Mouse (Mus musculus): Measurements from ENCODE around the gene Lgals7. TPM values are rescaled to one million over a fixed set of nuclear protein-coding genes. Genes with fewer than 3 reads are reported as not detected.

Lgals7 gene
- polyA plus RNA-seq, 1 experiment from 2014 or later: 0.66 TPM

DNA sequence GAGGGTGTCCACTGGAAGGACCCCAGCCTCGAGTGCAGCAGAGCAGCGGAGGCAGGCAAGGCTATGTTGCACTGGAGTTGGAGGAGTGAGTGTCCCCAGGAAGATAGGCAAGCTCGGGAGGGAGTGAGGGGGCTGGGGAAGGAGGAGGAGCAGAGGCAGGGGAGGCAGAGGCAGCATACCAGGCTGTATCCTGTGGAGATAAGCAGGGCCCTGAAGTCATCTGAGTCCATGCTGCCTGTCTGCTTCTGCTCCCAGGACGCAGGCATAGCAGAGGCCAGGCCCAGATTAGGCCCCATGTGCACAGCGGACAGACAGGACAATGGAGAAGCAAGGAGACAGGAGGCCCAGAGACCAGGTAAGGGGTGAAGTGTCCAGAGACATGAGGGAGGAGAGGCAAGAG, 31.3 kb downstream of the Lgals7 start:
- no peak for DNase-seq (ENCODE audit: low spot score)
- Histone ChIP-seq H3K36me3 (ENCODE audit: control insufficient read depth, insufficient read depth, low read length) (peaks cover 38% of the 10 kb centered on the region), H3K27ac (ENCODE audit: low read depth, low read length) (no peak overlapping the region), H3K9ac (ENCODE audit: low read length) (no peak overlapping the region), H3K4me2 (ENCODE audit: low read depth) (no peak overlapping the region), H3K4me3 (ENCODE audit: low read depth, low read length) (no peak overlapping the region), H3K9me3 (ENCODE audit: control insufficient read depth, low read length) (no peaks in the 10 kb centered on the region), H3K4me1 (ENCODE audit: control insufficient read depth, insufficient read depth, low read length) (no peaks in the 10 kb centered on the region), H3K27me3 (ENCODE audit: control insufficient read depth, insufficient read depth, low read length) (no peaks in the 10 kb centered on the region; the same call in 1 of the 2 replicates)
- WGBS: 73% methylated on average over 5 of the region's 5 CpGs
- no peak for ATAC-seq (ENCODE audit: insufficient read depth, low FRiP score, low TSS enrichment)

DNA sequence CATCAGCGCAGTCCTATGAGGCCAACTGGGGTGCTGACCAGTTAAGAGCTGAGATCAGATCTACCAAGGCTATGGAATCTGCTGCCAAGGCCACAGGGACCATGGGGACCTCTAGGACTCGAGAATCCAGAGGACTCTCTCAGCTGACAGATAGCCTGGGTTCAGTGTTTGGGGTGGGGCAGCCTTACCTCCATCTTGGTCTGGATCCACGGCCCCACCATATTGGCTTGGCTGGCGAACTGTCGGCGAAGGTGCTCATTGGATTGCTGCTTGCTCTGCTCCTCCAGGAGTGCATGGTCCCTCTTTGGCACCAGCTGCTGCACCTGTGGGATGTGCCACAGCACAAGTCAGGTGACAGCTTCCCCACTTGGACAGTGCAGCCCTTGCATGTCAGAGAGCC, 34.0 kb downstream of the Lgals7 start:
- H3K4me2 ChIP-seq (ENCODE audit: low read depth): no peak overlapping the region
- no peak overlapping the region for H3K9ac ChIP-seq (ENCODE audit: low read length)
- no peak overlapping the region for H3K27ac ChIP-seq (ENCODE audit: low read depth, low read length)
- DNase-seq (ENCODE audit: low spot score): no peak
- peaks cover 42% of the 10 kb centered on the region for H3K36me3 ChIP-seq (ENCODE audit: control insufficient read depth, insufficient read depth, low read length)
- ATAC-seq (ENCODE audit: insufficient read depth, low FRiP score, low TSS enrichment): no peak
- no peaks in the 10 kb centered on the region for H3K27me3 ChIP-seq (ENCODE audit: control insufficient read depth, insufficient read depth, low read length)
- H3K9me3 ChIP-seq (ENCODE audit: control insufficient read depth, low read length): no peaks in the 10 kb centered on the region
- H3K4me3 ChIP-seq (ENCODE audit: low read depth, low read length): no peak overlapping the region
- 93% methylated on average over 6 of the region's 6 CpGs for WGBS
- no peaks in the 10 kb centered on the region for H3K4me1 ChIP-seq (ENCODE audit: control insufficient read depth, insufficient read depth, low read length)

DNA sequence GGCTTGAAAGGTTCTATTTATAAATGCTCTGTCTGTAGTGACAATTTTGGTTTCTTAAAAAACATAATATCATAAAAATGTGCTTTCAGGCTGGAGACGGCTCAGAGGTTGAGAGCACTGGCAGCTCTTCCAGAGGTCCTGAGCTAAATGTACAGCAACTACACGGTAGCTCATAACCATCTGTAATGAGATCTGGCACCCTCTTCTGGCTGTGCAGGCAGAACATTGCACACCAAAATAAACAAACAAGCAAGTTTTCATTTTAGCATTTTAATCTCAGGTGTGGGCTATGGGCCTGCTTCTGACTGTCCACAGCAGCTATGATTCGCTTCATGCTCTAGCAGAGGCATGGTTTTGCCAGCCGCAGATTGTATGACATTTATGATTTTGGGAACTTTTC, 36.3 kb downstream of the Lgals7 start:
- no peak overlapping the region for H3K9ac ChIP-seq (ENCODE audit: low read length)
- WGBS: 96% methylated on average over 4 of the region's 4 CpGs
- H3K4me1 ChIP-seq (ENCODE audit: control insufficient read depth, insufficient read depth, low read length): no peaks in the 10 kb centered on the region
- no peaks in the 10 kb centered on the region for H3K9me3 ChIP-seq (ENCODE audit: control insufficient read depth, low read length)
- no peak overlapping the region for H3K4me2 ChIP-seq (ENCODE audit: low read depth)
- no peak overlapping the region for H3K4me3 ChIP-seq (ENCODE audit: low read depth, low read length)
- peaks cover 45% of the 10 kb centered on the region for H3K36me3 ChIP-seq (ENCODE audit: control insufficient read depth, insufficient read depth, low read length)
- no peaks in the 10 kb centered on the region for H3K27me3 ChIP-seq (ENCODE audit: control insufficient read depth, insufficient read depth, low read length)
- H3K27ac ChIP-seq (ENCODE audit: low read depth, low read length): no peak overlapping the region
- ATAC-seq (ENCODE audit: insufficient read depth, low FRiP score, low TSS enrichment) (no peak), DNase-seq (ENCODE audit: low spot score) (no peak)

DNA sequence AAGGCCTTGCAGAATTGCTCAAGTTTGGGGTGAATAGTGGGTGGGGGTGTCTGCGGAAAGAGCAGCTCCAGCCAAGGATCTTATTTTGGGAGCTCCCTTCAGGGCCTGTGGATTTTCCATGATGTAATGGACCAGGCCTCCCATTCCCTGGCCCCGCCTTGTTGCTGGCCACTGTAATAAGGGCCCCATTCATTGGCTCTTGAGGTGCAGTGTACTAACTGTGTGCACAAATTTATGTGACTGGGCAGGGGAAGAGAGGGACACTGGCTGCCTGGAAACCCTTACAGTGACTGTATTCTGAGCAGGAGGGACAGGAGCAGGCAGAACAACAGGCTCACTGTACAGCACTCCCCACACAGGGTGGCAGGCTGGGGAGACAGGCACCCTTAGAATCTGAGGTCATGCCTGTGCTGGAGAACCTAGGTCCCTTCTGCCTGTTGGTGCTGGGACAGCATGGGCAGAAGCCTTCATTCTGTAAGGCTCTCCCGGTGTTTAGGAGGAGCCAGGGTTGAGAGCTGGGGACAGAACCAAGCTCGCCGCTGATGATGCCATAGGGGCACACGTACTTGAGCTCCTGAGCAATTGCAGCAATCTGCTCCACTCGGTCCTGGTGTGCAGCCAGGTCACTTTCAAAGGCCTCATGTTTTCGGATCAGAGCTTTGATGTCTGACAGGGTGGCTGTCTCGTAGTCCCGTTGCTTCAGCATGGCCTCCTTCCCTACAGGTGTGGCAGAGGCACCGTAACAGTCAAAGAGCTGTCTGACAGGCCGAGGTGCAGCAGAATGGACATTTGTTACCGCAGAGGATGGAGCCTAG, 37.9 kb downstream of the Lgals7 start:
- no peak for ATAC-seq (ENCODE audit: insufficient read depth, low FRiP score, low TSS enrichment)
- peaks cover 47% of the 10 kb centered on the region for H3K36me3 ChIP-seq (ENCODE audit: control insufficient read depth, insufficient read depth, low read length)

DNA sequence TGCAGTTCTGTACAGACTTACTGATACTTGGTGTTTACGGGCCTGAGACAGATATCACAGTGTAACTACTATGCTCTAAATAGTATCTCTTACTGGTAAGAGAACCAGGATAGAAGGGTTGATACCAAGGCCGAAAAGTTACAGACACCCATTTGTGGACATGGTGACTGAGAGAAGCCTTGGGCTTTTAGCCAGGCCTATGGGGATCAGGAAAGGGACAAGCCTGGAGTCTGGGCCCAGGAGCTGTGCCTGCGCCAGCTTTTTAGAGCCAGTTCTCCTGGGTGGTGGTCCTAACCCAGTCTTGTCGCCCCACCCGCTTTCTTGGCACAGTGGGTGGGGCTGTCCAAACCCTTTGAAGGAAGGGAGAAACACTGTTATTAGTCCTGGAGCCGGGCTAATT, 38.5 kb downstream of the Lgals7 start:
- WGBS: 97% methylated on average over 6 of the region's 6 CpGs
- H3K4me2 ChIP-seq (ENCODE audit: low read depth): no peak overlapping the region
- no peak overlapping the region for H3K4me3 ChIP-seq (ENCODE audit: low read depth, low read length)
- no peaks in the 10 kb centered on the region for H3K27me3 ChIP-seq (ENCODE audit: control insufficient read depth, insufficient read depth, low read length)
- ATAC-seq (ENCODE audit: insufficient read depth, low FRiP score, low TSS enrichment) (no peak), DNase-seq (ENCODE audit: low spot score) (no peak)
- H3K36me3 ChIP-seq (ENCODE audit: control insufficient read depth, insufficient read depth, low read length): peaks cover 48% of the 10 kb centered on the region
- H3K4me1 ChIP-seq (ENCODE audit: control insufficient read depth, insufficient read depth, low read length): no peaks in the 10 kb centered on the region
- no peak overlapping the region for H3K9ac ChIP-seq (ENCODE audit: low read length)
- no peak overlapping the region for H3K27ac ChIP-seq (ENCODE audit: low read depth, low read length)
- H3K9me3 ChIP-seq (ENCODE audit: control insufficient read depth, low read length): no peaks in the 10 kb centered on the region

More for the DNA sequence above, 37.9 kb downstream of the Lgals7 start:
- DNase-seq (ENCODE audit: low spot score): no peak
- Histone ChIP-seq H3K4me3 (ENCODE audit: low read depth, low read length) (no peak overlapping the region), H3K4me1 (ENCODE audit: control insufficient read depth, insufficient read depth, low read length) (no peaks in the 10 kb centered on the region), H3K27me3 (ENCODE audit: control insufficient read depth, insufficient read depth, low read length) (no peaks in the 10 kb centered on the region), H3K9ac (ENCODE audit: low read length) (no peak overlapping the region), H3K9me3 (ENCODE audit: control insufficient read depth, low read length) (no peaks in the 10 kb centered on the region), H3K27ac (ENCODE audit: low read depth, low read length) (no peak overlapping the region), H3K4me2 (ENCODE audit: low read depth) (no peak overlapping the region)
- 93% methylated on average over 13 of the region's 13 CpGs for WGBS

DNA sequence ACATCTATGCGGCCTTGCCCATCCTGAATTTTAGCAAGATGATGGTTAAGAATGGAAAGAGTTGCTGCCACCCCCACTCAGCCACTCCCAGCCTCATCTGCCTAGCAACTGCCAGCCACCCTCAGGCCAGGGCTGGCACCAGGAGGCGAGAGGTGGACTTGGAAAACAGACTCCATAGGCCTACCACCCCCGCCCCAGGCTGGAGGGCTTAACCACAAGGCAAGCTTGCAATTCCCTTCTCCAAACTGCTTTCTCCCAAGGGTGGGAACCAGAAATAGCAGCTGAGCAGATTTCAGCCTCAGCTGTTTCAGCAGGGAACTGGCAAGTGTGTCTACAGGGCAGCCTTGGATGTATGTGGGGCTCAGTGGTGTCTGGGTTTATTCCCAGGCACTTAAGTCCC, 39.2 kb downstream of the Lgals7 start:
- H3K9ac ChIP-seq (ENCODE audit: low read length): no peak overlapping the region
- H3K27ac ChIP-seq (ENCODE audit: low read depth, low read length): no peak overlapping the region
- H3K27me3 ChIP-seq (ENCODE audit: control insufficient read depth, insufficient read depth, low read length): no peaks in the 10 kb centered on the region
- H3K4me2 ChIP-seq (ENCODE audit: low read depth): no peak overlapping the region
- no peaks in the 10 kb centered on the region for H3K4me1 ChIP-seq (ENCODE audit: control insufficient read depth, insufficient read depth, low read length)
- DNase-seq (ENCODE audit: low spot score): no peak
- H3K9me3 ChIP-seq (ENCODE audit: control insufficient read depth, low read length): no peaks in the 10 kb centered on the region
- H3K4me3 ChIP-seq (ENCODE audit: low read depth, low read length): no peak overlapping the region
- WGBS: 95% methylated on average over 3 of the region's 3 CpGs
- H3K36me3 ChIP-seq (ENCODE audit: control insufficient read depth, insufficient read depth, low read length): peaks cover 51% of the 10 kb centered on the region
- no peak for ATAC-seq (ENCODE audit: insufficient read depth, low FRiP score, low TSS enrichment)

DNA sequence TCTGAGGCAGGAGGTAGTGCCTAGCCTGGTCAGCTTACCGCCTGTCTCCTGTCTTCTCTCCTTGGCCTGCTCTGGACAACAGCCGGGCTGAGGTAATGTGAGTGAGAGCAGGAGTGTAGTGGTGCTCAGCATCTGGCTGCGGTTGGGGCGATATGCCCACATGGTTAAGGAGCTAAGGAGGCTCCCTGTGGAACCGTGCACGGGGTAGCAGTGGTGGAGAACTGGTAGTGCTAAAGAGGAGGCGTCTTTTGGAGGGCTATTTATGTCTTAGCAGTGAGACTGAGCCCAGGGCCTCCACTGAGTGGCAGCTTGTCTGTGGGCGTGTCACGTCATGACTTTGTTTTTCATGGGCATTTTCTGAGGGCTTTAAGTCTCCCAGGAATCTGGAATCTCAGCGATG, 40.1 kb downstream of the Lgals7 start:
- no peak for DNase-seq (ENCODE audit: low spot score)
- H3K9me3 ChIP-seq (ENCODE audit: control insufficient read depth, low read length): no peaks in the 10 kb centered on the region
- no peak overlapping the region for H3K27ac ChIP-seq (ENCODE audit: low read depth, low read length)
- 96% methylated on average over 10 of the region's 10 CpGs for WGBS
- H3K4me2 ChIP-seq (ENCODE audit: low read depth): no peak overlapping the region
- H3K9ac ChIP-seq (ENCODE audit: low read length): no peak overlapping the region
- H3K4me3 ChIP-seq (ENCODE audit: low read depth, low read length): no peak overlapping the region
- no peaks in the 10 kb centered on the region for H3K4me1 ChIP-seq (ENCODE audit: control insufficient read depth, insufficient read depth, low read length)
- no peaks in the 10 kb centered on the region for H3K27me3 ChIP-seq (ENCODE audit: control insufficient read depth, insufficient read depth, low read length)
- ATAC-seq (ENCODE audit: insufficient read depth, low FRiP score, low TSS enrichment): no peak
- peaks cover 50% of the 10 kb centered on the region for H3K36me3 ChIP-seq (ENCODE audit: control insufficient read depth, insufficient read depth, low read length)

DNA sequence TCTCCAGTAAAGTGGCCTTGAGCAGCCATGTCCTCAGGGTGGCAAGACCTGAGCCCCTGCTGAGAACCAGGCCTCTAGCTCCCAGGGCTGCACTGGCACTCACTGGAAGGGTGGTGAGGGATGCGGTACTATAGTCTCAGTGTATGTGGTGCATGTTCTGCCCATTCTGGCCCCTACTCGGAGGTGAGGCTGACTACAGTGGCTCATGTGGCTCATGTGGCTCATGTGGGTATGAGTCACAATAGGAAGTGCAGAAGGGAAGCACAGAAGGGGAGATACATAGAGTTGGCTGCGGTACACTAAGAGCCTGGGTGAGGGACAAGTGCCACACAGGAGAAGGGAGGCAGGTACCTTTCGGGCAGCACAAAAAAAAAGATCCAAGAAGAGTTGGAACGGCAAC, 43.5 kb downstream of the Lgals7 start:
- Histone ChIP-seq H3K4me1 (ENCODE audit: control insufficient read depth, insufficient read depth, low read length) (no peaks in the 10 kb centered on the region), H3K27me3 (ENCODE audit: control insufficient read depth, insufficient read depth, low read length) (no peaks in the 10 kb centered on the region), H3K4me3 (ENCODE audit: low read depth, low read length) (no peak overlapping the region), H3K9me3 (ENCODE audit: control insufficient read depth, low read length) (no peaks in the 10 kb centered on the region), H3K4me2 (ENCODE audit: low read depth) (no peak overlapping the region), H3K27ac (ENCODE audit: low read depth, low read length) (no peak overlapping the region), H3K36me3 (ENCODE audit: control insufficient read depth, insufficient read depth, low read length) (peaks cover 57% of the 10 kb centered on the region), H3K9ac (ENCODE audit: low read length) (no peak overlapping the region)
- WGBS: 94% methylated on average over 5 of the region's 5 CpGs
- ATAC-seq (ENCODE audit: insufficient read depth, low FRiP score, low TSS enrichment) (no peak), DNase-seq (ENCODE audit: low spot score) (no peak)

DNA sequence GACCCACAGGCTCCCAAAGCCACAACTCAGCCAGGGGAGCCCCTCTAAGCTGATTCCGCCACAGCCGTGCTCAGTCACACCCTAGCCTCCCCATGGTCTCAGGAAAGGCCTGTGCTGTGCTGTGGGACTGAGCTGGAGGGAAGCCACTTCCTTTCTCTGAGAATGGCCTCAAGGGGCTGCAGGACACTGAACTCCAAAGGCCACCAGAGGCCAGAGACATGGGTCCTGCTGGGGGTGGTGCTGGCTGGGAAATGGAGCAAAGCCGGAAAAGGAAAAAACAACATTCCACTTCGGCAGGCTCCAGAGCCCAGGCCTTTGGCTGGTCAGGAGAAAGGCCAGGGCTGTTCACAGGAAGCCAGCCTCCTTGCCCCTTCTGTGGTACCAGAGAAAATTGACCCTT, 48.0 kb downstream of the Lgals7 start:
- no peak for DNase-seq (ENCODE audit: low spot score)
- Histone ChIP-seq H3K27me3 (ENCODE audit: control insufficient read depth, insufficient read depth, low read length) (no peaks in the 10 kb centered on the region), H3K4me3 (ENCODE audit: low read depth, low read length) (no peak overlapping the region), H3K4me1 (ENCODE audit: control insufficient read depth, insufficient read depth, low read length) (no peaks in the 10 kb centered on the region), H3K4me2 (ENCODE audit: low read depth) (no peak overlapping the region), H3K9me3 (ENCODE audit: control insufficient read depth, low read length) (no peaks in the 10 kb centered on the region), H3K27ac (ENCODE audit: low read depth, low read length) (no peak overlapping the region), H3K36me3 (ENCODE audit: control insufficient read depth, insufficient read depth, low read length) (peaks cover 43% of the 10 kb centered on the region), H3K9ac (ENCODE audit: low read length) (no peak overlapping the region)
- ATAC-seq (ENCODE audit: insufficient read depth, low FRiP score, low TSS enrichment): no peak
- WGBS: 77% methylated on average over 4 of the region's 4 CpGs

Measured in neural tube, embryonic 11.5 days (tissue).